Mouse (Mus musculus) myocyte (in vitro differentiated cells): ENCODE data around the gene Olfr164.

Source experiments
- E2F4 ChIP-seq: IDR thresholded peaks from one replicate; pipeline ENCODE4 v1.6.1; 2011; ENCODE audit warnings: mild to moderate bottlenecking, control low read depth, moderate library complexity; ENCODE audit not compliant: insufficient read depth
- POLR2A ChIP-seq: IDR thresholded peaks from one replicate; pipeline ENCODE4 v1.6.1; 2011; ENCODE audit warnings: low read depth, mild to moderate bottlenecking, control low read depth, moderate library complexity; ENCODE audit not compliant: insufficient read length
- POLR2AphosphoS2 ChIP-seq: IDR thresholded peaks from one replicate; pipeline ENCODE4 v1.6.1; 2011; ENCODE audit warnings: low read depth, control low read depth; ENCODE audit not compliant: insufficient read length
- TCF12 ChIP-seq: IDR thresholded peaks from one replicate; pipeline ENCODE4 v1.6.1; 2011; ENCODE audit warnings: mild to moderate bottlenecking, control low read depth; ENCODE audit not compliant: poor library complexity, insufficient read depth, severe bottlenecking

- TF ChIP-seq POLR2A (no peak), E2F4 (no peak), TCF12 (no peak), POLR2AphosphoS2 (no peak)
Observed at GRCm38 (mm10) chr16:19349111-19349510, 35.2 kb upstream of the Olfr164 start.
